Mouse (Mus musculus): Measurements from ENCODE around the gene Scn2a. TPM values are rescaled to one million over a fixed set of nuclear protein-coding genes. Genes with fewer than 3 reads are reported as not detected.

Gene Scn2a
- polyA plus RNA-seq, 1 experiment from 2014 or later = 5.1 TPM

DNA sequence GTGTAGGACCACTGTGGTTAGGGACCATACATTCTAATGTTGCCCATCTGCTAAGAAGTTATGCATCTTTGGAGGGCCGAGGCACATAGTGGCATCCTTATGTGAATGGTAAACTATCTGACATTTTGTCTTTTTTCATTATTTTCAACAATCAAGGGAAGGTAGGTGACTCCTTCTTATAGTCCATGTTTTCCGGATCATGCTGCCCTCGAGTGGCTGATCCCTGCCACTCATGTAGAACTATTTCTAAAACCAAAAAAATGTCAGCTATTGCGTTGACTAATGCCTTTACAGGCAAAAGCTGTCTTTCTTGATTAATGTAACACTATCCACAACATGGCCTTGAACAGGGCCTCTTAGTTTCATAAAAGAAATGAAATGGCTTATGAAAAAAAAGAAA, 59.0 kb downstream of the Scn2a start:
- Histone ChIP-seq H3K9ac (replicated peaks; ENCODE audit: low read depth, low read length) (no peak overlapping the region), H3K36me3 (ENCODE audit: control insufficient read depth, insufficient read depth, low read length) (no peaks in the 10 kb centered on the region), H3K9me3 (ENCODE audit: control insufficient read depth, low read depth, low read length) (no peaks in the 10 kb centered on the region), H3K4me1 (ENCODE audit: control insufficient read depth, insufficient read depth, low read length) (no peaks in the 10 kb centered on the region), H3K4me3 (ENCODE audit: low read depth, low read length) (no peak overlapping the region), H3K27me3 (ENCODE audit: control insufficient read depth, insufficient read depth, low read length) (no peaks in the 10 kb centered on the region), H3K4me2 (replicated peaks; ENCODE audit: low read depth, low read length) (no peak overlapping the region), H3K27ac (ENCODE audit: low read length) (no peak overlapping the region)
- WGBS = 81% methylated on average over 4 of the region's 4 CpGs
- no peak for ATAC-seq (ENCODE audit: insufficient number of reproducible peaks, insufficient read depth, low FRiP score, low read depth)

DNA sequence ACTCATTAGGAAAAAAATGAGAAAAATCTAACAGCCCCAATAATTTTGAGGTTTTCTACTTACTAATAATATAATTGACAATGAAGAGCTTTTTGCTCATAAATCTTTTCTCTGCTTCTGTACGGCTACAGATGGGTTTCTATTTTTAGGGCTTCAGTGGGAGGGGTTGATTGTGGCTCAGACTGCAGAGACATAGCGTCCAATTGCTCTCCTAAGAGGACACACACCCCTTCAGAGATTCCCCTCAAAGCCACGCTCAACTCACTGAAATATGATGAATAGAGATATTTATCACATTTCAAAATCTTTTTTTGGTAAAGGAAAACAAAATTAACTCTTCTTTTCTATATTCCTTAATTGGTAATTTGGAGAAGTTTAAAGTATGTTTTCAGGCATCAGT, 64.6 kb downstream of the Scn2a start:
- Histone ChIP-seq H3K4me1 (ENCODE audit: control insufficient read depth, insufficient read depth, low read length) (no peaks in the 10 kb centered on the region), H3K4me2 (replicated peaks; ENCODE audit: low read depth, low read length) (no peak overlapping the region), H3K36me3 (ENCODE audit: control insufficient read depth, insufficient read depth, low read length) (no peaks in the 10 kb centered on the region), H3K4me3 (ENCODE audit: low read depth, low read length) (no peak overlapping the region), H3K27ac (ENCODE audit: low read length) (no peak overlapping the region), H3K9ac (replicated peaks; ENCODE audit: low read depth, low read length) (no peak overlapping the region), H3K27me3 (ENCODE audit: control insufficient read depth, insufficient read depth, low read length) (no peaks in the 10 kb centered on the region), H3K9me3 (ENCODE audit: control insufficient read depth, low read depth, low read length) (no peaks in the 10 kb centered on the region)
- 59% methylated on average over 3 of the region's 3 CpGs for WGBS
- ATAC-seq (ENCODE audit: insufficient number of reproducible peaks, insufficient read depth, low FRiP score, low read depth) = no peak

DNA sequence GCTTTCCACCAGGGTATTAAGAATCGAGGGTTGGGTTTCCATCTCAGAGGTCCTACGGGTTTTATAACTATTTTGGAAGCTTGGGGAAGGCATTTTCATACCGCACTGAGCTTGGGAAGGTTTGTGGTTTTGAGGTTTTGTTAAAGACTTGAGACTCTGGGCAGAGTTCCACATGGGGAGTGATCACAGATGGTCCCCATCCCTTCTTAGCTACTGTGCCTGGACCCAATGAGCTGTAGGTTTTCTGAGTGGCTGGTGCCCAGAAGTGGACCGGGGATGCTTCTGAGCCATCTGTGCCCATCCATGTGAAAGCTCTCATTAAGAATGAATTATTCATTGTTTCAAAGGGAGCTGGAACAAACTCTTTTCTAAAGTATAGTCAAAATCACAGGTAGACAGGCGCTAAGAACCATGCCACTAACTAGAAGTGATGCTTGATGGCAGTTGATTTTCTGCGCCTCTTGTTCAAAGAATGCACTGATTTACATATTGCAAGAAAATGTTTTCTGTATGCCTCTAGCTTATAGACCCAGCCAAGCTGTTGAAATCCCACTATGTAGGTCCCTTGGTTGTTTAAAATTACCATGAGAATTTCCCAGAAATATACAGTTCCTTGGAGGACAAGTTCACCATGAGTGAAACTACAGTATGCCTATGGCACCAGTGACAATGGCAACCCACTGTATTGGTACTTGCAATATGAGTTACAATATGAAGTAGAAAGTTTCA, 70.0 kb downstream of the Scn2a start:
- Histone ChIP-seq H3K4me3 (ENCODE audit: low read depth, low read length) (no peak overlapping the region), H3K9ac (replicated peaks; ENCODE audit: low read depth, low read length) (no peak overlapping the region), H3K27me3 (ENCODE audit: control insufficient read depth, insufficient read depth, low read length) (no peaks in the 10 kb centered on the region), H3K4me1 (ENCODE audit: control insufficient read depth, insufficient read depth, low read length) (no peaks in the 10 kb centered on the region), H3K27ac (ENCODE audit: low read length) (no peak overlapping the region), H3K9me3 (ENCODE audit: control insufficient read depth, low read depth, low read length) (no peaks in the 10 kb centered on the region), H3K36me3 (ENCODE audit: control insufficient read depth, insufficient read depth, low read length) (no peaks in the 10 kb centered on the region), H3K4me2 (replicated peaks; ENCODE audit: low read depth, low read length) (no peak overlapping the region)
- no peak for ATAC-seq (ENCODE audit: insufficient number of reproducible peaks, insufficient read depth, low FRiP score, low read depth)
- WGBS = 90% methylated on average over 6 of the region's 6 CpGs

DNA sequence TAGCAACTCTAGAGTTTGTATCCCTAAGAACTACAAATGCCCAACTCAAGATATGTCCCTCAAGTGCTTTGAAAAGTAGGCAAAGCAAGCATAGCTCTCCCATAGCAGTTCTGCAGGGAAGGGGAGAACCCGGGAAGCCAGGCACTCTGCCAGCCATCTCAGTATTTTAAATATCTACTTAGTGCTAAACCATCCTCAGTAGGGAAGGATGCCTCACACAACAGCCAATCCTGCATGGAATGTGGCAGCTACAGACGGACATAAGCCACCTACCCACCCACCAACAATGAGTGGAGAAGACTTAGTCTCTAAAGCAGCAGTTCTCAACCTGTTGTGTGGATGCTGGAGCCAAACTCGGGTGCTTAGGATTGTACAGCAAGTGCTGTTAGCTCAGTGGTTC, 73.9 kb downstream of the Scn2a start:
- H3K9ac ChIP-seq (replicated peaks; ENCODE audit: low read depth, low read length) = no peak overlapping the region
- WGBS = 79% methylated on average over 3 of the region's 3 CpGs
- H3K27ac ChIP-seq (ENCODE audit: low read length) = no peak overlapping the region
- H3K4me1 ChIP-seq (ENCODE audit: control insufficient read depth, insufficient read depth, low read length) = no peaks in the 10 kb centered on the region
- no peaks in the 10 kb centered on the region for H3K36me3 ChIP-seq (ENCODE audit: control insufficient read depth, insufficient read depth, low read length)
- no peaks in the 10 kb centered on the region for H3K9me3 ChIP-seq (ENCODE audit: control insufficient read depth, low read depth, low read length)
- no peaks in the 10 kb centered on the region for H3K27me3 ChIP-seq (ENCODE audit: control insufficient read depth, insufficient read depth, low read length)
- H3K4me3 ChIP-seq (ENCODE audit: low read depth, low read length) = no peak overlapping the region
- no peak for ATAC-seq (ENCODE audit: insufficient number of reproducible peaks, insufficient read depth, low FRiP score, low read depth)
- no peak overlapping the region for H3K4me2 ChIP-seq (replicated peaks; ENCODE audit: low read depth, low read length)

DNA sequence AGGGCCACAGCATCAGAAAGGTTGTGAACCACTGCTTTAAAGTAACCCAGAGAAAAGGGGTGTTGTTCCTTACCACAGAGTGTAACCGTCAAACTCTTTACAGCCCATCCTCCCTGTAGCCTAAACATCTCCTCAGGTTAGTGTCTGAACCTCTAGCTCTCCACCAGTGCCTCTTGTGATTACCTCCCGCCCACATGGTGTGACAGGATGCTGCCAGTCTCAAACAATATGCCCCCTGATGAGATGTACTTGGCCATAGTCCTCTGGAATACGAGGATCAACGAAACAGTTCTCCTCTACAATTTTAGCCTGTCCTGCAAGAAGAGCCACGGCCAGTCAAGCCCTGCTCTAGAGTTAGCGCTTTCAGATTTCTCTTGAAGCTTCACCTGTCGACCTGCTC, 74.5 kb downstream of the Scn2a start:
- Histone ChIP-seq H3K27ac (ENCODE audit: low read length) (no peak overlapping the region), H3K9ac (replicated peaks; ENCODE audit: low read depth, low read length) (no peak overlapping the region), H3K27me3 (ENCODE audit: control insufficient read depth, insufficient read depth, low read length) (no peaks in the 10 kb centered on the region), H3K4me3 (ENCODE audit: low read depth, low read length) (no peak overlapping the region), H3K4me1 (ENCODE audit: control insufficient read depth, insufficient read depth, low read length) (no peaks in the 10 kb centered on the region), H3K36me3 (ENCODE audit: control insufficient read depth, insufficient read depth, low read length) (no peaks in the 10 kb centered on the region), H3K4me2 (replicated peaks; ENCODE audit: low read depth, low read length) (no peak overlapping the region), H3K9me3 (ENCODE audit: control insufficient read depth, low read depth, low read length) (no peaks in the 10 kb centered on the region)
- 74% methylated on average over 7 of the region's 7 CpGs for WGBS
- no peak for ATAC-seq (ENCODE audit: insufficient number of reproducible peaks, insufficient read depth, low FRiP score, low read depth)

DNA sequence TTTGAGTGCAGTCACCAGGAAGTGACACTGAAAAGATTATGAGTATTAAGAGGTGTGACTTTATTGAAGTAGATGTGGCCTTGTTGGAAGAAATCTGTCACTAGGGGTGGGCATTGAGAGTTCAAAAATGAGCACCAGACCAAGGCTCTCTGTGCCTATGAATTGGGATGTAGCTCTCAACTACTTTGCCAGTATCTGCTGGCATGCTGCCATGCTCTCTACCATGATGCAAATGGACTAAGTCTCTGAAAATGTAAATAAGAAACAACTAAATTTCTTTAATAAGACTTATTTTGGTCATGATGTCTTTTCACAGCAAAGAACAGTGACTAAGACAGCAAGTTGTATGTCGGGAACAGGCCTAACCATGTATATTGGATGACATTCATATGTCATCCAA, 79.7 kb downstream of the Scn2a start:
- H3K4me1 ChIP-seq (ENCODE audit: control insufficient read depth, insufficient read depth, low read length) = no peaks in the 10 kb centered on the region
- 93% methylated on average over 1 of the region's 1 CpGs for WGBS
- H3K4me2 ChIP-seq (replicated peaks; ENCODE audit: low read depth, low read length) = no peak overlapping the region
- no peak for ATAC-seq (ENCODE audit: insufficient number of reproducible peaks, insufficient read depth, low FRiP score, low read depth)
- H3K27ac ChIP-seq (ENCODE audit: low read length) = no peak overlapping the region
- no peaks in the 10 kb centered on the region for H3K9me3 ChIP-seq (ENCODE audit: control insufficient read depth, low read depth, low read length)
- H3K4me3 ChIP-seq (ENCODE audit: low read depth, low read length) = no peak overlapping the region
- H3K27me3 ChIP-seq (ENCODE audit: control insufficient read depth, insufficient read depth, low read length) = no peaks in the 10 kb centered on the region
- H3K36me3 ChIP-seq (ENCODE audit: control insufficient read depth, insufficient read depth, low read length) = no peaks in the 10 kb centered on the region
- H3K9ac ChIP-seq (replicated peaks; ENCODE audit: low read depth, low read length) = no peak overlapping the region

DNA sequence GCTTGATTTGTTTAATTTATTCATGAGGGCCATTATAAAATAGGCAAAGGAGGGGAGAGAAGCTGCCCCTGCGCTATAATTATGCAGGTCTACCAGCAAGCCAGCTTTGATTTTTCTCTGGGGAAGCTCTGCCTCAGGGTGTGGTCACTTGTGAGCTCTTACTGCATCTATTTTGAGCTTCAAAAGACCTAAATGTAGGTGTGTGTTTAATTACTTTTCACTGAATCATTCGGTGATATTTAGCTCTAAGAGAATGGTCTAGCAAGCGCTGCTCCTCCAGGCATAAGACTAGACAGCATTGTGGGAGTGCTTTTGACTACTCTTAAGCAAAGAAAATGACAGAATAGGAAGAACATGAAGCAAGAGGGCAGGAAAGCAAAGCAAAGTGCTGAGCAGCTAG, 80.6 kb downstream of the Scn2a start:
- Histone ChIP-seq H3K36me3 (ENCODE audit: control insufficient read depth, insufficient read depth, low read length) (no peaks in the 10 kb centered on the region), H3K9me3 (ENCODE audit: control insufficient read depth, low read depth, low read length) (no peaks in the 10 kb centered on the region), H3K4me1 (ENCODE audit: control insufficient read depth, insufficient read depth, low read length) (no peaks in the 10 kb centered on the region), H3K4me2 (replicated peaks; ENCODE audit: low read depth, low read length) (no peak overlapping the region), H3K27me3 (ENCODE audit: control insufficient read depth, insufficient read depth, low read length) (no peaks in the 10 kb centered on the region), H3K27ac (ENCODE audit: low read length) (no peak overlapping the region), H3K9ac (replicated peaks; ENCODE audit: low read depth, low read length) (no peak overlapping the region), H3K4me3 (ENCODE audit: low read depth, low read length) (no peak overlapping the region)
- 86% methylated on average over 3 of the region's 3 CpGs for WGBS
- ATAC-seq (ENCODE audit: insufficient number of reproducible peaks, insufficient read depth, low FRiP score, low read depth) = no peak

DNA sequence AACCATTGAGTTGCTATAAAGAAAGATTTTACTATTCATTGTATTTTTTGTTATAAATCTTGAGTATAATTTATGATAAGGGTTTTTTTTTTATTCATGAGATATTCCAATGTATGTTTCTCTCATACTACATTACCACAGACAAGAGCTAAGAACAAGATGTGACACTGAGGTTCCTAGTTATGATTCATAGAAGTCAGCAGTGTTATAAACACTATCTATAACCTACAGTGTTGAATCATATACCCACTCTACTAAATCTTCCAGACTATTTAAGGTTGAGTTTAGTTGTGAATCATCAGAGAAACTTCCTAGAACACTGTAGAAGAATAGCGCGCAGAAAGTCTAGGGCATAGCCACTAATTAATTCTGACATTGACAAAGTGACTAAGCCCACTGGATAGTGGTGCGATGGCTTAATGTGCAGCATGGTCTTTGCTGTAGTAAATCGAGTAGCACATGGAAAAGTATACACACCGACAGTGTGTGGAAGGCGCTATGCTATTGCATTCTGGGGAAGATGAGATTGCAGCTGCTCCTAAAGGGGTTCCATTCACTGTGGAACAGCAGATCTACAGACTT, 101.7 kb downstream of the Scn2a start:
- Histone ChIP-seq H3K4me3 (ENCODE audit: low read depth, low read length) (no peak overlapping the region), H3K4me2 (replicated peaks; ENCODE audit: low read depth, low read length) (no peak overlapping the region), H3K9me3 (ENCODE audit: control insufficient read depth, low read depth, low read length) (no peaks in the 10 kb centered on the region), H3K9ac (replicated peaks; ENCODE audit: low read depth, low read length) (no peak overlapping the region), H3K36me3 (ENCODE audit: control insufficient read depth, insufficient read depth, low read length) (no peaks in the 10 kb centered on the region), H3K27ac (ENCODE audit: low read length) (no peak overlapping the region), H3K27me3 (ENCODE audit: control insufficient read depth, insufficient read depth, low read length) (no peaks in the 10 kb centered on the region), H3K4me1 (ENCODE audit: control insufficient read depth, insufficient read depth, low read length) (no peaks in the 10 kb centered on the region)
- ATAC-seq (ENCODE audit: insufficient number of reproducible peaks, insufficient read depth, low FRiP score, low read depth) = no peak
- 88% methylated on average over 6 of the region's 6 CpGs for WGBS

DNA sequence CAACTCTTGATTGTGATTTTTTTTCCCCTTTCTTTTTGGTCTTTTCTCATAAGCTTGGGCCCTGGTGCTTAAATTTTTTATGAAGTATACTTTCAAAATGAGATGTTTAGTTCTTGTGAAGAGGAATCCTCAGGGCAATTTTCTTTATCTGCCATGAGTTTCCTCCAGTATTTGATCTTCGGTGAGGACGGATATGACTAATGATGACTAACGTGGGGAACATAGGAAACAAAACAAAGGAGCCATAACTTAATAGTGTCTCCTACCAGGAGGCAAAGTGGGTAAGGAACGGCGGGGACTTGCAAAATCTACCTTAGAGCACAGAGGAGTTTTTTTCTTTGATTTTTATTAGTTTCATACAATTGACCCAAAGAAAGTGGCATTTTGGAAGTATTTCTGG, 124.8 kb downstream of the Scn2a start:
- Histone ChIP-seq H3K4me1 (ENCODE audit: control insufficient read depth, insufficient read depth, low read length) (no peaks in the 10 kb centered on the region), H3K27ac (ENCODE audit: low read length) (no peak overlapping the region), H3K27me3 (ENCODE audit: control insufficient read depth, insufficient read depth, low read length) (no peaks in the 10 kb centered on the region), H3K9me3 (ENCODE audit: control insufficient read depth, low read depth, low read length) (no peaks in the 10 kb centered on the region), H3K4me3 (ENCODE audit: low read depth, low read length) (no peak overlapping the region), H3K9ac (replicated peaks; ENCODE audit: low read depth, low read length) (no peak overlapping the region), H3K36me3 (ENCODE audit: control insufficient read depth, insufficient read depth, low read length) (no peaks in the 10 kb centered on the region), H3K4me2 (replicated peaks; ENCODE audit: low read depth, low read length) (no peak overlapping the region)
- 75% methylated on average over 5 of the region's 5 CpGs for WGBS
- ATAC-seq (ENCODE audit: insufficient number of reproducible peaks, insufficient read depth, low FRiP score, low read depth) = no peak
